Mouse (Mus musculus) G1E (cell line): ENCODE measurements around the gene Plekhb1.

Experiments used
- CTCF ChIP-seq: IDR thresholded peaks from 2 replicates; pipeline ENCODE4 v1.5.1; 2012; ENCODE audit warnings: low read depth, low read length, inconsistent platforms, mixed read lengths
- GATA1 ChIP-seq: IDR thresholded peaks from 2 replicates; pipeline ENCODE4 v1.6.1; 2012; ENCODE audit warnings: borderline replicate concordance, low read length, inconsistent platforms, mixed read lengths
- GATA2 ChIP-seq: IDR thresholded peaks from 2 replicates; pipeline ENCODE4 v1.6.1; 2012; ENCODE audit warnings: low read depth, low read length, inconsistent platforms, borderline replicate concordance
- POLR2AphosphoS5 ChIP-seq: IDR thresholded peaks from 2 replicates; pipeline ENCODE4 v1.6.1; 2012; ENCODE audit warnings: low read depth, low read length, inconsistent platforms; ENCODE audit not compliant: insufficient replicate concordance

- TF ChIP-seq CTCF (no peak), GATA2 (no peak), GATA1 (no peak), POLR2AphosphoS5 (no peak)
These were observed at the start of gene Plekhb1 for GRCm38 (mm10) chr7:100662231-100662630.
